Mouse (Mus musculus): ENCODE measurements at regions not wholly inside any gene's neighbourhood (a gene's known extent, or its start where the extent isn't known, plus 50 kb on each side); places are given as distances from the start of the nearest gene placed in this dataset.
A peak's percentile ranks its signal among the peaks of the same experiment; 100 is the strongest.

DNA sequence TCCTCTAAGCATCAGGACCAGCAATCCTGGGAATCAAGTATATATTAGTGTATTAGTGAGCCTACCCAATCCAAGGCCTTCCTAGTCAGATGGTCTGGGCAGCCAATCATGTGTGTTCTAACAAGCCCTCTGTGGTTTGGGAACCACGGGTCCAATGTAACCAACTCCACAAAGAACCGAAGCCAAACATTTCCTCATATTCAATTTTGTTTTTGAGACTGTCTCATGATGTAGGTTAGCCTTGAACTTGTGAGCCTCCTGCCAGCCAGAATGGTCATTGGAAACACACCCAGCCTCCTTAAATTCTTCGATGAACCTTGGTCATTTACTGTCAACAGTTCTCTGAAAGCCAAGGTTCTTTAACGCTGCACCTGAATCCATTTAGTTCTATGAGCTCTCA, 187.4 kb upstream of the Mkln1 start:
- 80% methylated on average over 4 of the region's 4 CpGs for WGBS
- DNase-seq: no peak
- Histone ChIP-seq H3K36me3 (ENCODE audit: control insufficient read depth, insufficient read depth, low read length) (no peaks in the 10 kb centered on the region), H3K4me3 (ENCODE audit: control insufficient read depth, insufficient read depth, low read length) (no peak overlapping the region), H3K27me3 (ENCODE audit: control insufficient read depth, insufficient read depth, low read length) (no peaks in the 10 kb centered on the region), H3K27ac (ENCODE audit: control insufficient read depth, insufficient read depth, low read length) (no peak overlapping the region), H3K4me1 (replicated peaks; ENCODE audit: control insufficient read depth, insufficient read depth, low read length) (peaks cover 9% of the 10 kb centered on the region)
- no peak for TF ChIP-seq POLR2A (IDR thresholded peaks at IDR 0.05; ENCODE audit: control insufficient read depth, extremely low read depth, insufficient read depth, low read length, poor library complexity)
- no peak for TF ChIP-seq CTCF (IDR thresholded peaks at IDR 0.05; ENCODE audit: borderline replicate concordance, control insufficient read depth, extremely low read depth, insufficient read depth, low read length, poor library complexity)

DNA sequence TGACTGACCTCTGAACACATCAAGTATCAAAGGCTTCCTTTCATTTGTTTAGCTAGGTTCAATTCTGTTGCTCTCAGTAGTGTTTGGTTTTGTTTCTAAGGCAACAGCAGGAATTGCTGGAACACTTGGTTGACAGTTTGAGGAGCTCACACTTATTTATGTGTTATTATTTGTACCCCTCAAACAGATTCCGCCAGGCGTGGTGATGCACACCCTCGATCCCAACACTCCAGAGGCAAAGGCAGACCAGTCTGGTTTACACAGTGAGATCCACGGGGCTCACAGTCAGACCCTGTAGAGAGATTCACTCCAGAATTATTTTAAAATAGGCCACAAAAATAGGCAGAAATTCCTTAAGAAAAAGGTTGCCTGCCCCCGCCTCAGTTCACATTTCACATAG, 186.9 kb upstream of the Mkln1 start:
- Histone ChIP-seq H3K4me1 (replicated peaks; ENCODE audit: control insufficient read depth, insufficient read depth, low read length) (peaks cover 9% of the 10 kb centered on the region), H3K27ac (ENCODE audit: control insufficient read depth, insufficient read depth, low read length) (no peak overlapping the region), H3K36me3 (ENCODE audit: control insufficient read depth, insufficient read depth, low read length) (no peaks in the 10 kb centered on the region), H3K4me3 (ENCODE audit: control insufficient read depth, insufficient read depth, low read length) (no peak overlapping the region), H3K27me3 (ENCODE audit: control insufficient read depth, insufficient read depth, low read length) (no peaks in the 10 kb centered on the region)
- TF ChIP-seq POLR2A (IDR thresholded peaks at IDR 0.05; ENCODE audit: control insufficient read depth, extremely low read depth, insufficient read depth, low read length, poor library complexity) (no peak), CTCF (IDR thresholded peaks at IDR 0.05; ENCODE audit: borderline replicate concordance, control insufficient read depth, extremely low read depth, insufficient read depth, low read length, poor library complexity) (no peak)
- DNase-seq: no peak
- 92% methylated on average over 5 of the region's 5 CpGs for WGBS

- 96% methylated on average over 7 of the region's 7 CpGs for WGBS
- H3K4me3 ChIP-seq (ENCODE audit: control insufficient read depth, insufficient read depth, low read length): no peak overlapping the region
- H3K27ac ChIP-seq (ENCODE audit: control insufficient read depth, insufficient read depth, low read length): no peak overlapping the region
- DNase-seq: no peak
- TF ChIP-seq POLR2A (IDR thresholded peaks at IDR 0.05; ENCODE audit: control insufficient read depth, extremely low read depth, insufficient read depth, low read length, poor library complexity): no peak
- TF ChIP-seq CTCF (IDR thresholded peaks at IDR 0.05; ENCODE audit: borderline replicate concordance, control insufficient read depth, extremely low read depth, insufficient read depth, low read length, poor library complexity): no peak
- H3K36me3 ChIP-seq (ENCODE audit: control insufficient read depth, insufficient read depth, low read length): no peaks in the 10 kb centered on the region
- peaks cover 11% of the 10 kb centered on the region for H3K4me1 ChIP-seq (replicated peaks; ENCODE audit: control insufficient read depth, insufficient read depth, low read length)
- H3K27me3 ChIP-seq (ENCODE audit: control insufficient read depth, insufficient read depth, low read length): no peaks in the 10 kb centered on the region
Measured at GRCm38 (mm10) chr6:31212080-31212479, 186.5 kb upstream of the Mkln1 start.

DNA sequence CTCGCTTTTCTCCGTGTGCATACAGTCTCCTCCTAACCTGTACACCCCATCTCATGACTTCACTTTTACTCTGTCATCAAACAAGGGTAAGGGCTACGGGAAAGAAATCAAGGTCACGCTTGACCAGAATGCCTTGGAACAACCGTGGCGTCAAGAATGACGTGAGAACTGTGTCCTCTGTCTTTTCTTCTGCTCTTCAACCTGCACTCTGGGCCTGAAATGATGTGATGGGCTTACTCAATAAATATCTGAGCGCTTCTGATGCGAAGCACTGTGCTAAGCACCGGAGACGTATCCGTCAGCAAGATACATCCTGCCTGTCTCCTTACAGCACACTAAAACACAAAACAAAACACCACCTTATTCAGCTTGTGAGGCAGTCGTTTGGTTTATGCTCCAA, 185.8 kb upstream of the Mkln1 start:
- H3K4me3 ChIP-seq (ENCODE audit: control insufficient read depth, insufficient read depth, low read length): no peak overlapping the region
- H3K27me3 ChIP-seq (ENCODE audit: control insufficient read depth, insufficient read depth, low read length): no peaks in the 10 kb centered on the region
- H3K27ac ChIP-seq (ENCODE audit: control insufficient read depth, insufficient read depth, low read length): no peak overlapping the region
- no peaks in the 10 kb centered on the region for H3K36me3 ChIP-seq (ENCODE audit: control insufficient read depth, insufficient read depth, low read length)
- no peak for DNase-seq
- peaks cover 14% of the 10 kb centered on the region for H3K4me1 ChIP-seq (replicated peaks; ENCODE audit: control insufficient read depth, insufficient read depth, low read length)
- no peak for TF ChIP-seq POLR2A (IDR thresholded peaks at IDR 0.05; ENCODE audit: control insufficient read depth, extremely low read depth, insufficient read depth, low read length, poor library complexity)
- TF ChIP-seq CTCF (IDR thresholded peaks at IDR 0.05; ENCODE audit: borderline replicate concordance, control insufficient read depth, extremely low read depth, insufficient read depth, low read length, poor library complexity): no peak
- WGBS: 94% methylated on average over 13 of the region's 13 CpGs

- no peaks in the 10 kb centered on the region for H3K27me3 ChIP-seq (ENCODE audit: control insufficient read depth, insufficient read depth, low read length)
- no peak for DNase-seq
- H3K36me3 ChIP-seq (ENCODE audit: control insufficient read depth, insufficient read depth, low read length): no peaks in the 10 kb centered on the region
- no peak overlapping the region for H3K27ac ChIP-seq (ENCODE audit: control insufficient read depth, insufficient read depth, low read length)
- no peak overlapping the region for H3K4me3 ChIP-seq (ENCODE audit: control insufficient read depth, insufficient read depth, low read length)
- peaks cover 18% of the 10 kb centered on the region for H3K4me1 ChIP-seq (replicated peaks; ENCODE audit: control insufficient read depth, insufficient read depth, low read length)
- TF ChIP-seq CTCF (IDR thresholded peaks at IDR 0.05; ENCODE audit: borderline replicate concordance, control insufficient read depth, extremely low read depth, insufficient read depth, low read length, poor library complexity): no peak
- TF ChIP-seq POLR2A (IDR thresholded peaks at IDR 0.05; ENCODE audit: control insufficient read depth, extremely low read depth, insufficient read depth, low read length, poor library complexity): no peak
- WGBS: 80% methylated on average over 4 of the region's 4 CpGs
Measured at GRCm38 (mm10) chr6:31213161-31213560, 185.4 kb upstream of the Mkln1 start.

GRCm38 (mm10) chr6:31215661-31216060, 182.9 kb upstream of the Mkln1 start:
- 90% methylated on average over 8 of the region's 8 CpGs for WGBS
- Histone ChIP-seq H3K27me3 (ENCODE audit: control insufficient read depth, insufficient read depth, low read length) (peaks cover 5% of the 10 kb centered on the region; the same call in 1 of the 2 replicates), H3K4me1 (replicated peaks; ENCODE audit: control insufficient read depth, insufficient read depth, low read length) (peaks cover 20% of the 10 kb centered on the region), H3K27ac (ENCODE audit: control insufficient read depth, insufficient read depth, low read length) (no peak overlapping the region), H3K4me3 (ENCODE audit: control insufficient read depth, insufficient read depth, low read length) (0 out of 2 replicates have a peak overlapping the region, but pooled peaks have one; percentile 53), H3K36me3 (ENCODE audit: control insufficient read depth, insufficient read depth, low read length) (no peaks in the 10 kb centered on the region)
- DNase-seq: no peak
- TF ChIP-seq POLR2A (IDR thresholded peaks at IDR 0.05; ENCODE audit: control insufficient read depth, extremely low read depth, insufficient read depth, low read length, poor library complexity) (no peak), CTCF (IDR thresholded peaks at IDR 0.05; ENCODE audit: borderline replicate concordance, control insufficient read depth, extremely low read depth, insufficient read depth, low read length, poor library complexity) (no peak)

Data from thymus, adult 2 months (tissue).